Mouse (Mus musculus): ENCODE results near the gene Gal3st2.
"Not testable (repeated sequence)": the region's sequence is repeated elsewhere in the genome, so short reads cannot be mapped to it uniquely, and the experiment has no call there.

Gal3st2 gene

GRCm38 (mm10) chr1:93859619-93860018 is 1.5 kb upstream of the Gal3st2 start:
- no peak for DNase-seq (ENCODE audit: low spot score in 2 of 2)

GRCm38 (mm10) chr1:93871594-93872105 is 10.5 kb downstream of the Gal3st2 start:
- not testable (repeated sequence) for DNase-seq (ENCODE audit: low spot score in 2 of 2)

GRCm38 (mm10) chr1:93874405-93874804 is 13.3 kb downstream of the Gal3st2 start:
- not testable (repeated sequence) for DNase-seq (ENCODE audit: low spot score in 2 of 2)

DNA sequence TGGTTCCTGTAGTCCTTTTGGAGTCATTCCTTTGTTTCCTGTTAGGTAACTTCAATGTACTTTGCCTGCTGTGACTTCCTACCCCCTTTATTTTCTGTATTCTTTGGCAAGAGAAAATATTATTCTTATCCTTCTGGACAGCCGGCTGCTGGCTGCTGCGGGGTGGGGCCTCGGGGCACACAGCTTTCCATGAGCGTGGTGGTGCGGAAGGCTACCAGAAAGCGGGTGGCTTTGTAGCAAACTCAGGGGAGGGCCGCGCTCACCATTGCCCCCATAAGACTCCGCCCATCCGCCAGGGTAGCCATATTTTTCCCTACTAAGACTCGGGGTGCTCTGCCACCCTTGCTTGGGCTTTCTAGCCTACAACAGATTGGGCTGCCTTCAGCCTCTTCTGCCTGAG is 20.7 kb downstream of the Gal3st2 start:
- DNase-seq (ENCODE audit: low spot score in 2 of 2) = not testable (repeated sequence)

- DNase-seq (ENCODE audit: low spot score in 2 of 2) = not testable (repeated sequence)
Observed at GRCm38 (mm10) chr1:93890936-93891335, 29.8 kb downstream of the Gal3st2 start.

- not testable (repeated sequence) for DNase-seq (ENCODE audit: low spot score in 2 of 2)
Observed at GRCm38 (mm10) chr1:93897395-93897794, 36.3 kb downstream of the Gal3st2 start.

GRCm38 (mm10) chr1:93901291-93901690 is 40.2 kb downstream of the Gal3st2 start:
- not testable (repeated sequence) for DNase-seq (ENCODE audit: low spot score in 2 of 2)

GRCm38 (mm10) chr1:93906690-93907089 is 45.6 kb downstream of the Gal3st2 start:
- not testable (repeated sequence) for DNase-seq (ENCODE audit: low spot score in 2 of 2)

DNA sequence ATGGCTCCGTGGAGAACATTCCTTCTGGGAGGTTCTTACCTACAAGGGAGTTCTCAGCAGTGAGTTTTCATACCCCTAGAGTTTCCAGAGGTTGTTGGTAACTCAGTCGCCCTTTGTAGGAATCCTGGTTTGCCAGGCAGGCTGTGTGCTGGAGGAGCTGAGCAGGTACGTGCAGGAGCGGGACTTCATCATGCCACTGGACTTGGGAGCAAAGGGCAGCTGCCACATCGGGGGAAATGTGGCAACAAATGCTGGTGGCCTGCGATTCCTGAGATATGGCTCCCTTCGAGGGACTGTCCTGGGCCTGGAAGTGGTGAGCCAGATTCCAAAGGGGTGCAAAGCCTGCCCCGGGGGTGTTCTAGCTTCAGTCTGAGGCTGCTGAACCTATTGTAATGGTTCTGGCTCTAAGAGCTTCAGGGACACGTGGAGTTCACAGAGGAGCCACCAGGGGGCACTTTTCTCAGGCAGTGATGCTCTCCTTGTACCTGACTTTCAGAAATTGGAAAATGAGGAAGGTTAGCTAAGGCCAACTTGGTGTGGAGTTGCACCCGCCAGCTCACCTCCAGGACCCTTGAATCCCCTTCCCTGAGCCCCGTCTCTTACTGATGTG is 48.0 kb downstream of the Gal3st2 start:
- not testable (repeated sequence) for DNase-seq (ENCODE audit: low spot score in 2 of 2)

- DNase-seq (ENCODE audit: low spot score in 2 of 2) = not testable (repeated sequence)
Observed at GRCm38 (mm10) chr1:93911877-93912276, 50.8 kb downstream of the Gal3st2 start.

GRCm38 (mm10) chr1:93917160-93917559 is 56.1 kb downstream of the Gal3st2 start:
- DNase-seq (ENCODE audit: low spot score in 2 of 2) = not testable (repeated sequence)

DNA sequence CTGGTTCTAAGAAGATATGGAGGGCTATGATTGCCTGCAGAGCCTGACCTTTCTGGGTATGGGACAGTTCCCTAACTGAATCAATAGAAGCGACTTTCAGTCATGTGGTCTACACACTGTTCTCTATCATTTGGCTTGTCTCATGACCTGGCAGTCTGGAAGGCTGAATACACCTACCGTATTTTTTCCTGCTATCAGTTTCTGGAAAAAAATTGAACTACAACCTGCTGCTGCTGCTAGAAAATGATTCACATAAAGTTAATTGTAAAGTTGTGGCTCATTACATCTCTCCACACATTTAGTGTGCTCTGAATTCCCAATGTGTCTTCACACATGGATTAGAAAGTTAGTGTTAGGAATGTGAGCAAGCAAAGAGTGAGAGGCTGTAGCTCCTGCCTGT is 56.9 kb downstream of the Gal3st2 start, which contains the start of gene Gal3st2b:
Gal3st2b (plus strand) TSS at position 301 of the 400 bp plus-strand sequence.
- not testable (repeated sequence) for DNase-seq (ENCODE audit: low spot score in 2 of 2)

- not testable (repeated sequence) for DNase-seq (ENCODE audit: low spot score in 2 of 2)
Observed at GRCm38 (mm10) chr1:93918775-93919174, 57.7 kb downstream of the Gal3st2 start.

- DNase-seq (ENCODE audit: low spot score in 2 of 2) = not testable (repeated sequence)
Observed at GRCm38 (mm10) chr1:93919321-93919720, 58.2 kb downstream of the Gal3st2 start.

GRCm38 (mm10) chr1:93922609-93923008 is 61.5 kb downstream of the Gal3st2 start:
- DNase-seq (ENCODE audit: low spot score in 2 of 2) = not testable (repeated sequence)

DNA sequence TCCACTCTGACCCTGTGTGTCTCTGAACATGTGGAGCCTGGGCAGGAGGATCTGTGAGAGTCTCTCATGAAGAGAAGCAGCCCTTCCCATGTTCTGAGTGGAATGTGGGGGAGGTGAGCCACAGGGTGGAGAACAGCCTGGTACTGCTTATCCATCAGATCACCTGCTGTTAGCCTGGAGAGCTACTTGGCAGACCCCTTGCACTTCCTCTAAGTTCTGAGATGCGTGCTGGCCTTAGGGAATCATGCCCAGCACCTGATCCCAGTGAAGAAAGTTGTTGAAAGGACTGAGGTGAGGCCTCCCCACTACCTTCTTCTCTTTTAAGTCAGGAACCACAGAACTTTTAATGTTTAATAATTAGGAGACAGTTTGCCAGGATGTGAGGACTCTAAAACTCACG is 62.0 kb downstream of the Gal3st2 start:
- not testable (repeated sequence) for DNase-seq (ENCODE audit: low spot score in 2 of 2)
